In genomic region chr6:38969944-38970740, GRCm38 (mm10) we compare ENCODE assay signal across 28 mouse cellular contexts.
A peak's percentile ranks its signal among the peaks of the same experiment; 100 is the strongest.
DNase-seq lines count a peak whose midpoint lies in the region; ATAC-seq and TF ChIP-seq lines count a peak whose summit lies in the region.
"Had no signal": no experiment of that assay in that cellular context is flagged by ENCODE, and none has a peak within 500 bp of the region (broad histone marks: within the 10 kb centered on the region; RNA-seq: fewer than 3 reads in every experiment).

No protein-coding gene starts in this region.

- H3K4me3 ChIP-seq in liver, embryonic 12.5 days = no peak overlapping the region
- H3K4me3 ChIP-seq in liver, embryonic 11.5 days (ENCODE audit: low read depth, low read length) = no peak overlapping the region
- no peak overlapping the region for H3K4me3 ChIP-seq in hindbrain, embryonic 16.5 days (ENCODE audit: low read length)
- no peak overlapping the region for H3K4me3 ChIP-seq in neural tube, embryonic 13.5 days
- H3K4me3 ChIP-seq: embryonic facial prominence, embryonic 13.5 days; forebrain, embryonic 10.5 days; forebrain, embryonic 15.5 days; heart, embryonic 12.5 days; intestine, embryonic 15.5 days; limb, embryonic 10.5 days; limb, embryonic 15.5 days; megakaryocyte, embryonic 14.5 days had no signal

- H3K4me2 ChIP-seq in liver, embryonic 12.5 days = peak overlapping the region; percentile 23
- no peak overlapping the region for H3K4me2 ChIP-seq in liver, embryonic 11.5 days
- H3K4me2 ChIP-seq in hindbrain, embryonic 16.5 days (ENCODE audit: low read length) = no peak overlapping the region
- H3K4me2 ChIP-seq in neural tube, embryonic 13.5 days = no peak overlapping the region
- H3K4me2 ChIP-seq: embryonic facial prominence, embryonic 13.5 days; forebrain, embryonic 15.5 days; heart, embryonic 12.5 days; intestine, embryonic 15.5 days; limb, embryonic 15.5 days had no signal

- 64% methylated on average over 6 of the region's 6 CpGs for WGBS in liver, embryonic 12.5 days (ENCODE audit: insufficient replicate concordance)
- 78% methylated on average over 6 of the region's 6 CpGs for WGBS in liver, embryonic 11.5 days
- 53% methylated on average over 6 of the region's 6 CpGs for WGBS in hindbrain, embryonic 16.5 days
- WGBS in neural tube, embryonic 13.5 days = 37% methylated on average over 6 of the region's 6 CpGs

- no peaks in the 10 kb centered on the region for H3K9me3 ChIP-seq in liver, embryonic 12.5 days (replicated peaks)
- no peaks in the 10 kb centered on the region for H3K9me3 ChIP-seq in liver, embryonic 11.5 days (ENCODE audit: control insufficient read depth, low read length)
- no peaks in the 10 kb centered on the region for H3K9me3 ChIP-seq in hindbrain, embryonic 16.5 days (ENCODE audit: control insufficient read depth, low read length)
- H3K9me3 ChIP-seq in neural tube, embryonic 13.5 days = no peaks in the 10 kb centered on the region
- H3K9me3 ChIP-seq: embryonic facial prominence, embryonic 13.5 days; forebrain, embryonic 10.5 days; forebrain, embryonic 15.5 days; heart, embryonic 12.5 days; intestine, embryonic 15.5 days; limb, embryonic 10.5 days; limb, embryonic 15.5 days; megakaryocyte, embryonic 14.5 days had no signal

- no peak overlapping the region for H3K27ac ChIP-seq in liver, embryonic 12.5 days
- no peak overlapping the region for H3K27ac ChIP-seq in liver, embryonic 11.5 days (ENCODE audit: low read depth, low read length)
- no peak overlapping the region for H3K27ac ChIP-seq in hindbrain, embryonic 16.5 days (ENCODE audit: low read depth, low read length)
- H3K27ac ChIP-seq in neural tube, embryonic 13.5 days (replicated peaks) = peak overlapping the region; percentile 90
- H3K27ac ChIP-seq: embryonic facial prominence, embryonic 13.5 days; forebrain, embryonic 10.5 days; forebrain, embryonic 15.5 days; intestine, embryonic 15.5 days; kidney, postnatal 0 days; limb, embryonic 10.5 days; limb, embryonic 15.5 days had no signal

- H3K4me1 ChIP-seq in liver, embryonic 12.5 days = peaks cover 47% of the 10 kb centered on the region
- peaks cover 20% of the 10 kb centered on the region for H3K4me1 ChIP-seq in liver, embryonic 11.5 days (replicated peaks; ENCODE audit: control insufficient read depth, insufficient read depth, low read length)
- H3K4me1 ChIP-seq in hindbrain, embryonic 16.5 days (ENCODE audit: control insufficient read depth, insufficient read depth, low read depth, low read length) = no peaks in the 10 kb centered on the region
- H3K4me1 ChIP-seq in neural tube, embryonic 13.5 days (replicated peaks) = peaks cover 15% of the 10 kb centered on the region
- H3K4me1 ChIP-seq: forebrain, embryonic 10.5 days; forebrain, embryonic 15.5 days; heart, embryonic 12.5 days; intestine, embryonic 15.5 days; limb, embryonic 15.5 days had no signal

- no peak for DNase-seq in liver, embryonic 11.5 days (ENCODE audit: low spot score)
- peak; percentile 42 for DNase-seq in brain, embryonic 14.5 days (ENCODE audit: low read depth)
- DNase-seq in urinary bladder, postnatal 25 days (ENCODE audit: low spot score) = no peak
- DNase-seq: adrenal gland, postnatal 14 days; cerebellum, adult 18-20 months; cerebellum, postnatal 10 days; gastrocnemius, postnatal 25 days; heart, adult 18-20 months; heart, postnatal 4 days; kidney, adult 8-10 months; layer of hippocampus, postnatal 36 days; lung, postnatal 4 days; thymus, postnatal 4 days had no signal

- ATAC-seq in liver, embryonic 12.5 days = no peak
- no peak for ATAC-seq in liver, embryonic 11.5 days (replicated peaks; ENCODE audit: low FRiP score)
- ATAC-seq in hindbrain, embryonic 16.5 days = peak; percentile 74
- ATAC-seq in neural tube, embryonic 13.5 days (ENCODE audit: low read depth) = peak; percentile 90
- ATAC-seq in inflammation-experienced regulatory T-cells, adult 6 months = no peak
- ATAC-seq: forebrain, embryonic 15.5 days; intestine, embryonic 15.5 days; lung, postnatal 0 days; Patski had no signal

- no peaks in the 10 kb centered on the region for H3K36me3 ChIP-seq in liver, embryonic 12.5 days
- H3K36me3 ChIP-seq in liver, embryonic 11.5 days (ENCODE audit: control insufficient read depth, insufficient read depth, low read length) = no peaks in the 10 kb centered on the region
- H3K36me3 ChIP-seq in hindbrain, embryonic 16.5 days (ENCODE audit: control insufficient read depth, insufficient read depth, low read length) = no peaks in the 10 kb centered on the region
- H3K36me3 ChIP-seq in neural tube, embryonic 13.5 days = no peaks in the 10 kb centered on the region
- H3K36me3 ChIP-seq: embryonic facial prominence, embryonic 13.5 days; forebrain, embryonic 10.5 days; forebrain, embryonic 15.5 days; heart, embryonic 12.5 days; intestine, embryonic 15.5 days; limb, embryonic 10.5 days; limb, embryonic 15.5 days had no signal

- TF ChIP-seq POLR2A in brain, embryonic 14.5 days (IDR thresholded peaks at IDR 0.05; ENCODE audit: borderline replicate concordance, extremely low read depth, insufficient read depth, insufficient read length, poor library complexity, severe bottlenecking) = no peak

- H3K9ac ChIP-seq in liver, embryonic 12.5 days = no peak overlapping the region
- H3K9ac ChIP-seq in liver, embryonic 11.5 days (ENCODE audit: low read depth, low read length) = no peak overlapping the region
- H3K9ac ChIP-seq in hindbrain, embryonic 16.5 days (ENCODE audit: low read depth, low read length) = no peak overlapping the region
- H3K9ac ChIP-seq in neural tube, embryonic 13.5 days = no peak overlapping the region
- H3K9ac ChIP-seq: embryonic facial prominence, embryonic 13.5 days; forebrain, embryonic 15.5 days; heart, embryonic 12.5 days; intestine, embryonic 15.5 days; limb, embryonic 15.5 days had no signal

- TF ChIP-seq CTCF in brain, embryonic 14.5 days (IDR thresholded peaks at IDR 0.05; ENCODE audit: borderline replicate concordance, extremely low read depth, insufficient read depth, insufficient read length) = no peak

- no peaks in the 10 kb centered on the region for H3K27me3 ChIP-seq in liver, embryonic 12.5 days (replicated peaks)
- no peaks in the 10 kb centered on the region for H3K27me3 ChIP-seq in liver, embryonic 11.5 days (replicated peaks; ENCODE audit: control insufficient read depth, insufficient read depth, low read length)
- H3K27me3 ChIP-seq in hindbrain, embryonic 16.5 days (replicated peaks; ENCODE audit: control insufficient read depth, insufficient read depth, low read length) = no peaks in the 10 kb centered on the region
- no peaks in the 10 kb centered on the region for H3K27me3 ChIP-seq in neural tube, embryonic 13.5 days
- H3K27me3 ChIP-seq: embryonic facial prominence, embryonic 13.5 days; forebrain, embryonic 15.5 days; heart, embryonic 12.5 days; intestine, embryonic 15.5 days; limb, embryonic 15.5 days; megakaryocyte, embryonic 14.5 days; Patski had no signal

Comparison
In these comparisons a context has a peak if more than half of its experiments do, and no peak if none do; other contexts are left out.
1. ATAC-seq: peak in hindbrain, embryonic 16.5 days (single experiment) and neural tube, embryonic 13.5 days (single experiment); none in liver, embryonic 12.5 days (single experiment), liver, embryonic 11.5 days (single experiment) and inflammation-experienced regulatory T-cells, adult 6 months (single experiment).